Comparison of ENCODE assay signal across 7 mouse cellular contexts in the genomic region with DNA sequence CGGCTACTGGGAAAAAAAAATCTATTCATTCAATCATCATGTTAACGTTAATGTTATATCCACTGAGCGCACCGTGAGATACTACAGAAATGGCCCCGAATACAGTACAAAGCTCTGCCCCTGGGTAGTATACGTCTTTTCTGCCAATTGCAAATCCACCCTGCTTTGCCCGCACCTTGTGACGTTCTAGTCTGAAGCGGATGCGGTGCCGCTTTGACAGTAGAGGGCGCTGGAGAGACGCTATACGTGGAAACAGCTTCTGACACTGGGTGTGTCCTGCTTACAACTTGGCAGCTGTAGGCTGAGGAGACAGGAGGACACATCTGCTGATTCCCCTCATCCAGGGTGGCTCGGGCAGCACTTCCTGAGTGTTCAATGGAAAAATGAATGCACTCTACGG.
DNase-seq lines count a peak whose midpoint lies in the region; ATAC-seq and TF ChIP-seq lines count a peak whose summit lies in the region.

No protein-coding gene starts in this region.

- H3K27me3 ChIP-seq in intestine, embryonic 15.5 days (replicated peaks), result no peaks in the 10 kb centered on the region
- H3K27me3 ChIP-seq in midbrain, embryonic 11.5 days (ENCODE audit: control insufficient read depth, insufficient read depth, low read length), result no peaks in the 10 kb centered on the region
- H3K27me3 ChIP-seq in small intestine, adult 2 months (ENCODE audit: control insufficient read depth, insufficient read depth, low read length), result no peaks in the 10 kb centered on the region; the same call in 1 of the 2 replicates

- H3K4me2 ChIP-seq in intestine, embryonic 15.5 days (replicated peaks), result peak overlapping the region; percentile 48
- no peak overlapping the region for H3K4me2 ChIP-seq in midbrain, embryonic 11.5 days

- no peak overlapping the region for H3K9ac ChIP-seq in intestine, embryonic 15.5 days
- no peak overlapping the region for H3K9ac ChIP-seq in midbrain, embryonic 11.5 days (ENCODE audit: low read length)

- peak; percentile 73; the same call in 1 of the 2 replicates for TF ChIP-seq CTCF in small intestine, adult 2 months (IDR thresholded peaks at IDR 0.05; ENCODE audit: extremely low read depth, insufficient read length, insufficient replicate concordance, low read depth, low read length)

- no peaks in the 10 kb centered on the region for H3K9me3 ChIP-seq in intestine, embryonic 15.5 days
- no peaks in the 10 kb centered on the region for H3K9me3 ChIP-seq in midbrain, embryonic 11.5 days (ENCODE audit: control insufficient read depth, low read length)

- no peak overlapping the region for H3K4me3 ChIP-seq in intestine, embryonic 15.5 days (replicated peaks)
- H3K4me3 ChIP-seq in midbrain, embryonic 11.5 days (ENCODE audit: low read depth, low read length), result no peak overlapping the region
- H3K4me3 ChIP-seq in small intestine, adult 2 months (ENCODE audit: low read depth, low read length), result no peak overlapping the region

- 0 out of 2 replicates have a peak, but pooled peaks cover 2% of the 10 kb centered on the region for H3K4me1 ChIP-seq in intestine, embryonic 15.5 days (replicated peaks)
- H3K4me1 ChIP-seq in midbrain, embryonic 11.5 days (ENCODE audit: control insufficient read depth, insufficient read depth, low read length), result no peaks in the 10 kb centered on the region
- H3K4me1 ChIP-seq in small intestine, adult 2 months (ENCODE audit: control insufficient read depth, insufficient read depth, insufficient read length, low read length), result no peaks in the 10 kb centered on the region

- intact Hi-C loops in gastrocnemius, postnatal 36 days (cut with DNase I), result no loop called here
- intact Hi-C loops in left cerebral cortex, postnatal 10 days (cut with DNase I), result no loop called here

- H3K36me3 ChIP-seq in intestine, embryonic 15.5 days, result no peaks in the 10 kb centered on the region
- no peaks in the 10 kb centered on the region for H3K36me3 ChIP-seq in midbrain, embryonic 11.5 days (ENCODE audit: control insufficient read depth, insufficient read depth, low read length)
- H3K36me3 ChIP-seq in small intestine, adult 2 months (ENCODE audit: control insufficient read depth, insufficient read depth, low read length), result no peaks in the 10 kb centered on the region

- TF ChIP-seq POLR2A in small intestine, adult 2 months (IDR thresholded peaks at IDR 0.05; ENCODE audit: low read depth, low read length), result no peak

- no peak overlapping the region for H3K27ac ChIP-seq in intestine, embryonic 15.5 days
- H3K27ac ChIP-seq in midbrain, embryonic 11.5 days (ENCODE audit: low read depth, low read length), result no peak overlapping the region
- H3K27ac ChIP-seq in small intestine, adult 2 months (ENCODE audit: insufficient read depth, low read depth, low read length), result no peak overlapping the region

- DNase-seq in adrenal gland, postnatal 10 days, result peak; percentile 87
- DNase-seq in embryo, embryonic 11 days, result peak; percentile 90
- peak; percentile 55 to 71 for DNase-seq in gastrocnemius, postnatal 36 days
- DNase-seq in left cerebral cortex, postnatal 10 days (ENCODE audit: extremely low spot score in 1 of 2, low spot score in 2 of 2), result peak; percentile 87 to 89
- peak; percentile 96 for DNase-seq in midbrain, embryonic 11.5 days (ENCODE audit: low spot score, missing footprints)

- ATAC-seq in intestine, embryonic 15.5 days, result peak; percentile 88
- peak; percentile 85 for ATAC-seq in midbrain, embryonic 11.5 days (ENCODE audit: low FRiP score)

- WGBS in intestine, embryonic 15.5 days, result 10% methylated on average over 16 of the region's 16 CpGs
- WGBS in midbrain, embryonic 11.5 days, result 9% methylated on average over 16 of the region's 16 CpGs
- WGBS in small intestine, adult 2 months, result 9% methylated on average over 16 of the region's 16 CpGs
